Mouse (Mus musculus): Measurements from ENCODE around the gene Hs3st4.

Gene Hs3st4

DNA sequence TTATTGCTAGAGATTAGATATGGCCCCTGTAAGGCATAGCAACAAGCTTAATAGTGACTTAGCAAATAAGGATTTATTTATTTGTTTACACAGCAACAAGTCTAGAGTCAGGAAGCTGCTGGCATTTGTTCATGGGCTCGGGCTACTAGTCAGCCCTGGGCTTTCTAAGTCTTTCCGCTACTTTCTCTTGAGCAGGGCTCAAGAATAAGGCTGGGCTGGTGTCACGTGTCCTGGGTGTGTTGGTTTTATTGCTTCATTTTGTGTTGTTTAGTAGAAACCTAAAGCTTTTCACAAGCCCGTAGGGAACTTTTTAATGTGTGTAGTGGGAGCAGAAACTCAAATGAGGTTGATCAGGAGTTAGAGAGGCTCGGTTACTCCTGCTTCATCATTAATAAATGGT, 153.5 kb downstream of the Hs3st4 start:
- DNase-seq (ENCODE audit: low spot score), result no peak

- no peak for DNase-seq (ENCODE audit: low spot score)
These were observed 158.6 kb downstream of the Hs3st4 start for GRCm38 (mm10) chr7:124141229-124141628.

DNA sequence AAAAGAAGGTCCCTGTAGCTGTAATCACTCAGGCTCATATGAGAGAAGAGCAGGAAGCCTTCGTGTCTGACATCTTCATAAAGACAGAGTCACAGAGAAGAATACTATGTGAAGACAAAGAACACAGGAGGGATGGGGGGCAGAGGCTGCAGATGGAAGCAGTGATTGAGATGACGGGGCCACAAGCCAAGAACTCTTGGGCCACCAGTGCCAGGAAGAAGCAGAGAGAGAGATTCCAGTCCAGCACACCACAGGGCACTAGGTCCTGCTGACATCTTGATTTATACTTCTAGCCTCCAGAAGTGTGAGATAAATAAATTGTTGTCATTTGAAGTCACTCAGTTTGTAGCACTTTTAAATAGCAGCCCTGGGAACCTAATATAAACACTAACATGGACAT, 168.2 kb downstream of the Hs3st4 start:
- DNase-seq (ENCODE audit: low spot score), result no peak

DNA sequence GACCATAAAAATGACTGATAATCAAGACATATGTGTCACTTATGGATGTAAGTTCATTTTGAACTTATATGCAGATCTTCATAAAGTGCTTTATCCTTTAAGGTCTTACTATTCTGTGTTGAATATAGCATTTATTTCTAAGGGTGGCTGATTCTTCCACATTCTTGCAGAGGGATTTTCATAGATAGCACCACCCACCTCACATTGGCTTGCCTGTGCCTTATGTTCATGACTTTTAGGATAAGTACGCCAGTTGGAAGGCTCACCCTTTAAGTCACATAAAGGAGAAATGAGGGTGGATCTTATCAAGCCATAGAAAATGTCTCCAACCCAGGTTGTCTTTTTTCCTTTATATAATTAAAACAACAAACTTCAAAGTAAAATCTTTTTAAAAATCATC, 180.6 kb downstream of the Hs3st4 start:
- no peak for DNase-seq (ENCODE audit: low spot score)

- no peak for DNase-seq (ENCODE audit: low spot score)
These were observed 183.6 kb downstream of the Hs3st4 start for GRCm38 (mm10) chr7:124166229-124166628.

GRCm38 (mm10) chr7:124168796-124169195, 186.1 kb downstream of the Hs3st4 start:
- DNase-seq (ENCODE audit: low spot score), result no peak

- no peak for DNase-seq (ENCODE audit: low spot score)
These were observed 187.3 kb downstream of the Hs3st4 start for GRCm38 (mm10) chr7:124170001-124170400.

DNA sequence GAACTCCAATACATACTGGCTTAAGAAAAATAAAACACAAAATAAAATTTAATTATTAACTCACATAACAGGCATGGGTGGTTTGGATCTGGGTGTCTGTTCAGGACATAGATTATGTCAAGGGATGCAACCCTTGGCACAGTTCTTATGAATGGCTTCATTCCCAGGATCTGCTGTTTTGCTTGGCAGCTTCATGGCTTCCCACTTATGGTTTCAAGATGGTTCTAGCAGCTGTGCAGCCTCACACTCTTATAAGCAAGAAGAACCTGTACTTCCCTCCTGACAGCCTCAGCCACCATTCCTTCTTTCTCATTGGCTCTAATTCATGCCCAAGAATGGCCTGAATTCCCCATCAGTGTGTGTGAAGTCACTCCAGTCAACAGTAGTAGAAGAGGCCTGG, 189.3 kb downstream of the Hs3st4 start:
- no peak for DNase-seq (ENCODE audit: low spot score)

DNA sequence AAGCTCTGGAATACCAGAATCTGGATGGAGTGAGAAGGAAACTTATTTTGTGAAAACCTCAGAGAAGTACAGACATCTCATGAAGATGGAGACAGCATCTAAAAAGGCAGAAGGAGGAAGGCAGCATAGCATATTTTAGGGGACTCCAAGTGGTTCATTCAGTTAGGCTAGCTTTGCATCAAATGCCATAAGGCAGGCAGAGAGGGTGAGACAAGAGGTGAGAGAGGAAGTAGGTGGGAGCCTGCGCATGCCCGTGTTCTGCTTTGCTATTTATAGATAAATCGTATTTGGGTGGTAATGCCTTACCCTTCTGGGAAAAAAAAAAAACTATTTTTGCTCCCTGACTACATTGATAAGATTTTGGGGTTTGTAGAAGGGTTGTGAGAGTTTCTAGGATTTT, 198.3 kb downstream of the Hs3st4 start:
- no peak for DNase-seq (ENCODE audit: low spot score)

DNA sequence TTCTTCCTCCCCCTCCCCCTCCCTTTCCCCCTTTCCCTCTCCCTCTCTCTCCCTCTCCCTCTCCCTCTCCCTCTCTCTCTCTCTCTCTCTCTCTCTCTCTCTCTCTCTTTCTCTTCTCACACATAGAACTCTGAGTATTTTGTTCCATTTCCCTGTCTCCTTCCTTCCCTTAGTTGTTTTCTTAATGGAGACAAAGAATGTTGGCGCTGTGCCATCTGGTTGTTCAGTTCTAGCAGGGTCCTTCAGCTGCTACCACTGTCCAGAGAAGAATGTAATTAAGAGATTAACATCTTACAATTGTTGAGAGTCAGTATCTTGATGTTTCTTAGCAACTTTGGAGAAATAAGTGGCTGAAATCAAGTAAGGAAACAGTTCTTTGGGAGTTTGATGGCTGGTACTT, 202.0 kb downstream of the Hs3st4 start:
- no peak for DNase-seq (ENCODE audit: low spot score)

GRCm38 (mm10) chr7:124198811-124199570, 216.3 kb downstream of the Hs3st4 start:
- DNase-seq (ENCODE audit: low spot score), result no peak

DNA sequence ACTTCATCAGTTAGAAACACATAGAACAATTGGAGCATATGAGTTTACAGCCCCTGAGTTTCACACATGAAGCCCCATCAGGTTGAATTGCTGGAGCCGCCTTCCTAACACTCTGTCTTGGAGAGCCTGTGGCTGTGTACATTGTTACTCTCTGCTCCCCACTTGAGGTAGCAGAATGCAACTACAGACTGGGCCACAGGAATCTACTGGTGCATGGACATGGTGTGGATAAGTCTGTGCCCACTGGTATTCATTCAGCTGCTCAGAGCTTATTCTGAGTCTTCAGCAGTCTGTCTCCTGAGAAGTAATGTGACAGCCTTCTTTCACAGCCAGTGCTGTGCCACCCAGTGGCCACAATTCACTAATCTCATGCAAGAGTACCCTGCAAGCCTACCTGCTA, 234.3 kb downstream of the Hs3st4 start:
- DNase-seq (ENCODE audit: low spot score), result no peak

DNA sequence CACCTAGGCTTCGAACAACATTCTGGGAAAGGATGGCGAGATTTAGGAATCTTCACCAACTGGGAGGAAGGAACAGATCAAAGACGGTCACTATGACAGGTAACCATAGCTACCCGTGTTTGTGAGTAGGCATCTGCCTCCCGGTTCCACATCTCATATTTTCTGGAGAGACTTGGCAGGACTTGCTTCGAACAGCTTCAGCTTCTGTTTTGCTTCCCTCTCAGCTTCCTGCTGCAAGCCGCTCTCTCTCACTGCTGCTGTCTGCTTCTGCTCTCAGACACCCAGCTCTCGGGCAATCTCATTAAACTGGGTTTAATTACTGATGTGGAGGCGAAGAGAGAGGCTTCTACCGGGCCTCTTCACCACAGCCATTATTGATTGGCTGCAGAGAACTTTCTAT, 237.9 kb downstream of the Hs3st4 start:
- DNase-seq (ENCODE audit: low spot score), result no peak

DNA sequence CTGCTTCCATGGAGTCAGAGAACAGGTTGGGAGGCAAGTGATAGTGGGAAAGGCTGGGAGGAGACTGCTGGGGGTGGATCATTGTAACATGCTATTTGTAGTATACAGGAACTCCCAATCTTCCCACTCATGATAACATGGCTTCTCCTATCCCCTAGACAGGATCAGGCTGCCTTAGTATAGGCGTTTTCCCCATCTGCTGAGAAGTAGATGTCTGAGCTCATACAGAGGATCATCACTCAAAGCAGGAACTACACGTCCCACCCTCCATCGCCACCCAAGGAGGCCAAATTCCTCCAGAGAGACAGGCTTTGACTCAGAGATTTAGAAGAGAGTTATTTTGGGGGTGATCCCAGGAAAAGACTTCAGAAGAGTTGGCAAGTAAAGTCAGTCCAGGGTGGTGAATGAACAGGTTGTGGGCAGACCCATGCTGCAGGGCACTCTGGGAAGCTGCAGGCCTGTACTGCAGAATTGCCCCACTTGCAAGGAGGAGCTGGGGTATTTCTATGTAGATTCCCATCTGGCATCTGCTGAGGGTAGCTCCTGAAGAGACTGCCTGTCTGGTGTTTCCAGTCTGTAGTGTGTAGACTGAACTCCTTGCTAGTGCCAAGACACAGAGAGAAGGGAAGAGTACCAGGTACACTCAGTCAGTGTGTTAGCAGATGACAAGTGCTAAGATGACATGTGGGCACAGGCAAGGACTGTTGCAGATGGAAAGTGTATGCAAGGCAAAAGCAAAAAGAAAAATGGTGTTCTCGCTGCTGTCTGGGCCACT, 255.4 kb downstream of the Hs3st4 start:
- no peak for DNase-seq (ENCODE audit: low spot score)

- DNase-seq (ENCODE audit: low spot score), result no peak
These were observed 257.4 kb downstream of the Hs3st4 start for GRCm38 (mm10) chr7:124239903-124240647.

GRCm38 (mm10) chr7:124249838-124250237, 267.2 kb downstream of the Hs3st4 start:
- DNase-seq (ENCODE audit: low spot score), result no peak

DNA sequence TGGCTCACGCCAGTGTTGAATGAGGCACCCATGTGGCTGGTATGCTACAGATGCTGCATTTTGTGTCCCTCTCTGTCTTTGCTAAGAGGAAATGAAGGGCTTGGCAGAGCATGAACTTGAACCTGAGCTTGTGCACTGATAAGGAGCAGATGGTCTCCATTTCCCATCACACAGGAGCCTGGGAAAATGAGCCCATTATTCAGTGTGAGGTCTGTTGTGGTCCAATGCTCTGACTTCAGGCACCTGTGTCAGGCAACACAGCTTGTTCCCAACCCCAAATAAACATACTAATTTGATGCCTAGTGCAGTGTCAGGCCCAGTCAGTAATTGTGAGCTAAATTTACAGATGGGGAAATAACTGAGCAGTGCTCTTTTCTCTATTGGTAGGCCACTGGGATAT, 267.9 kb downstream of the Hs3st4 start:
- no peak for DNase-seq (ENCODE audit: low spot score)

GRCm38 (mm10) chr7:124258419-124258818, 275.8 kb downstream of the Hs3st4 start:
- DNase-seq (ENCODE audit: low spot score), result no peak

DNA sequence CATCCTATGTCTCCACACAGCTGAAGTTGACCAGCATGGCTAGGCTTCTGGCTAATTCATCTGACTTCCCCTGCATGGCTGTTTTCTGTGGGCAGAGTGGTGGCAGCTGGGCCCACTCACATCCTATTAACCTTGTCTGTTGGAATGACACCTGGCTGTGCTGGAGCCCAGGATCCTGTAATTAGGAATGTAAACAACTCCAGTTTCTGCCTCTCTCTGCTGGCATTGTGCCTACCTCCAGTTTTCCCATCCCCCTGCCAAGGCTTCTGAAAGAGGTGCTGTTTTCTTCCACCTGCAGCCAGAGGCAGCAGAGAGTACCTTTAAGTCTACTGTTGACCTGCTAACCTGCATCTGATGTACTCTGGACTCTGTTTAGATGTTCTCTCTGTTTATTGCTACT, 288.1 kb downstream of the Hs3st4 start:
- no peak for DNase-seq (ENCODE audit: low spot score)

GRCm38 (mm10) chr7:124289873-124290272, 307.2 kb downstream of the Hs3st4 start:
- DNase-seq (ENCODE audit: low spot score), result no peak

DNA sequence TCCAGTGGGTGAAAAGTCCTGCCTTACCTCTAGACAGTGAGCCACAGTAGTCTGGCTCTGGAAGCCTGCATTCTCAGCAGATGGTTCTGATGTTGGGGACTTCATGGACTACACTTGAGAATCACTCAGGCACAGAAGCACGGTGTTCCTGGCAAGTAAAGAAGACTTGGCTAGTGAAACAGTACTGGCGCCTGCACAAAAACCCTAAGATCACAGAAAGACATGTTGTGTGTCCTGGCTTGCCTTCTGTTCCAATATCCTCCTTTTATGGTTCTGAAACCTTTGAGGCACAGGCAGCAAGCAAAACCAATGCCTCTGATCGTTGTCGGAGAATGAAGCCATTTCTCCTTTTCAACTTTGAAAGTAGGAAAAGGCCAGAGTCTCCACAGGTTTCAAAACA, 336.8 kb downstream of the Hs3st4 start:
- no peak for DNase-seq (ENCODE audit: low spot score)

DNA sequence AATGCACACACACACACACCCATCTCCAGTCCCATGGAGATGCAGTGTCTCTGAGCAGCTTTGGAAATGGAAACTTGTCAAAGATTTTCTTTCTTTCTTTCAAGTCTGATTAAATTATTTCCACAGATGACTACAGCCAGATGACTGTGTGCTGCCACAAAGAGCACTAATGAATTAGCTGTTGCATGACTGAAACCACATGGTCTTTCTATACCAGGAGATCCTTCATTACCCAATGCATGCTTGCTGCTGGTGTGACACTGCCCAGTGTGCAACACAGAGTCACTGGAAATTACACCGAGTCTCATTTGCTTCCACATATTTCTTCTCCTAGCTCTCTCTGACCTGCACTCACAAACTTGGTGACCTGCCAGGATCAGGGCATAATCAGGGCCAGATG, 353.0 kb downstream of the Hs3st4 start:
- DNase-seq (ENCODE audit: low spot score), result no peak

GRCm38 (mm10) chr7:124341510-124341909, 358.8 kb downstream of the Hs3st4 start:
- DNase-seq (ENCODE audit: low spot score), result no peak

Data from T-cell, adult 2 months (primary cell).